Mouse (Mus musculus) thymus, postnatal 25 days (tissue): Measurements from ENCODE around the gene Mfsd4a.

Experiments used
- DNase-seq: peaks from one replicate; pipeline ENCODE4 v3.0.0; 2022

The Mfsd4a gene

DNA sequence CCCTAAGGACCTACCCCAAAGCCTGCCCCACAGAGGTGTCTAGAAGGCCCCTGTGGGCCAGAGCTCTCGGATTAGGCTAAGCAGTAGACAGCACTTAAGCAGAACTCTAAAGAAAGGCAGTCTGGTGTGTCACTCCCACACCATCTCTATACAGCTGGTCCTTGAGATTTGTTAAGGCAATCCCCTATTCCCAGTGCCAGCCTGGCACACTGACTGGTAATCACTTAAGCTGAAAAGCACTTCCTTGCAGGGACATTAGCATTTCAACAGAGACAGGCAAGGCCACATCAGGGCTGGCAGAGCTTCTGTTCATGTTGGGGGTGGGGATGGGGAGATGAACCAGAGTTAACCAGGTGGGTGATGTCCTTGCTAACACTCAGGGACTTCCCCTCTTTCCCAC lies 2.9 kb downstream of the Mfsd4a start:
- DNase-seq: no peak

DNA sequence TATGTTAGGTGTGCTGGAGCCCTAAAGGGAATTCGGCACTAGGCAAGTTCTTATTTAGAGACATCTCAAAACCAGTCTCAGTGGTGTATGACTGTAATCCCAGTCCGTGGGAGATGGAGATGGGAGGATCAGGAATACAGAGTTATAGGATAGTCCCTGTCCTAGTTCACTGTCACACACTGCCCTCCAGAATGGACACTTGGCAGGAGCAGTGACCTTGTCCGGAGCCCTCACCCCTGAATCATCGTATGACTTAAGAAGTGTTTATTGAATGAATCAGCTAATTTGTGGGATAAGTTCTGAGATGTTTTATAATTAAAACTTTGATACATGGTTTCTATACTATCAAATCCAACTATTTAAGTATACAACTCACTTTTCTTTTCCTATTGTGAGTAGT lies 4.8 kb downstream of the Mfsd4a start:
- DNase-seq: no peak

DNA sequence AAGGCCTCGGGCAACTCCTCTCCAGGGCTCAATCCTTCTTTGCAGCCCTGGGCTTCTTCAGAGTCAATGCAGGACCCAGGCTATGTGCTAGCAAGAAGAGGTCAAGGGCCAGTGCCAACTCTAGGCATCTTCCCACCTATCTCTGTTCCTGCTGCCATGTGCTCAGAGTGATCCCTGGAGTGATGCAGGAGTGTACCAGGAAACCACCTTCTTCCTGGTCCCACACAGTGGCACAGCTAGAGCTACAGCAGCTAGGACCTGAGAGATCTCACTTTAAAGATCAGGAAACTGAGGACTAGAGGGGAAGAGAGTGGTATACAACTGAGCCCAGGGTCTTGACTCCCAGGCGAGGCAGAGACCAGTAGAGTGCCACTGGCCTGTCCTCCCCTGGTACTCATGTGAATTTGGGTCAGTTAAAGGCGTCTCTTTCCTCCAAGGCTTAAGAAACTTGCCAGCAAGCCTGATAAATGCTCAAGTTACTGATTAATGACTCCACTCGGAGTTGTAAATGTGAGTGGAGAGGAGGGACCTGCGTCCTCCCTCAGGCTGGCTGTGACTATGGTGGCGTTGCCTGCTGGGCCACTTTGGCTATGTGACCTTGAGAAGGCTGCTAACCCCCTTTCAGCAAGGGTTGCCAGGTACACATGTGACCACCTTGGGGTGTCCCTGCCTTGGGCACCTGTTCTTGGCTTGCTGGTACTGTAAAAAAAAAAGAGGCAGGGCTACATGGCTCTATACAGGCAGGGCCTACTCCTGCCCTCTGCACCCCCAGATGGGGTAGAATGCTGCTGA lies 5.9 kb downstream of the Mfsd4a start:
- DNase-seq: no peak

DNA sequence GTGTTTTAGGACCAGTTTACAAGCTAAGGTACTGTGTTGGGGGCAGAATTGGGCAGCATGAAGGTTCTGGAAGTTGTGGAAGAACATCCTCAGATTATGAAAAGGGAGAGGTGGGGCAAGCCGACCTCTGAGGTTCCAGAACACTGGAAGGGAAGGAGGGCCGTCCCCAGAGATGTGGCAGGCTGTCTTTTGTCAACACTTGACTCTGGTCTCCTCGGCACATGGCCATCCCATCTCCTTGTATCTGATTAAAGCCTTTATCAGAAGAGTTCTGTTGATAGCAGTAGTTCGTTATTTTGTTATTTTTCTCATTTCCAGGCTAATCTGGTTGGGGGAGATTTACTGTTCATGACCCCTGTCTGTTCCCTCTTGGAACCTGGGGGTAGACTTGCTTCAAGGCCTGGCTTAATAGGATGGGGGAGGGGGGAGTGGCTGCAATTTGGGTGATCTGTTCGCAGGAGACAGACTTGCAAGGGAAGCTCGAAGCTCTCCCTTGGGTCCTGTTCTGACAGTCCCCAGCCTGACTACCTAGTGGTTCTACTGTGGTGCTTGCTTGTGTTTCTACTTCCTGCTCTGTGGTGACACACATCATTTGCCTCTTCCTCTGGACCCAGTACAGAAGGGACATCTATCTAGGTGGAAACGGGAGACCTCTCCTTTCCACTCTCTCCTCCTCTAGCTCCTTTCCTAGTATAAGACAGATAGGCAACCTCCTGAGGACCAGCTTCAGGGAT lies 7.7 kb downstream of the Mfsd4a start:
- no peak for DNase-seq

DNA sequence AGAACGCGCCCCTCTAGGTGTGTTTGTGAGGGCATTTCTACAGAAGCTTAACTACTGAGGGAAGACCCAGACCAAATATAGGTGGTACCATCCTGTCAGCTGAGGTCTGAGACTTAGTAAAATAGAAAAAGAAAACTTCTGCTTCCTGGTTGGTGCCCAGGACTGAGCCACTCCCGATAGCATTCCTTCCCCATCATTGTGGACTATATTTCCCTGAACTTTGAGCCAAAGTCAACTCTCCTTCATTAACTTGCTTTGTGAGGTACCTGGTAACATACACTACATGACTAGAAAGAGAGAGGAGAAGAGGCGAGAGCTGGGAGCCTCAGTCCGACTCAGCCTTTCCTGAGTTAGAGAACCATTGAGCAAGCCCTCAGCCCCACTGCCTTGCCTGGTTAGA lies 9.3 kb downstream of the Mfsd4a start:
- no peak for DNase-seq

DNA sequence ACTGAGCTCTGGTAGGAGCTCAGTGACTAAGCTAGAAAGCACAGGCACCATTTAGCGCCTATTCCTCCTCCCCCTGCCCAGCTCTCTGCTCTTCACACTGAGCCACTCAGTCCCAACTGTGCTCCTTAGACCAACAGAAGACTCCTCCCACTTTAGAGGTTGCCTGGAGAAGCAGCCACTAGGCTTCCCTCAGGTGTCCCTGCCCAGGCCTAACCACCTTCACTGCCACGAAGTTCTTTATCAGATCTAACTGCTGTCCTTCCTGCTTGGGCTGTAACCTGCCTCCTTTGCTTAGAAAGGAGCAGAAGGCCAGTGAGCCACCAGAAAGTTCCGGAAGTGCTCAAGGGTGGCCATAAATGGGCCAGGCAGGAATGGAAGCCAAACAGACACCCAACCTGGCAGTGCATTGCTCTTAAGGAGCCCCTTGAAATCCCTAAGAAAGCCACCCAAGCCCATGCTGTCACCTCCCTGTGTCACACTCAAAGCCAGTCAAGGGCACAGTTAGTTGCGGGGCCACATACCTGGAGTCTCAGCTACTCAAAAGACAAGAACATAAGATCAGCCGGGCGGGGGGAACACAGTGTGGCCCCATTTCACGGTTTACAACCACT lies 12.7 kb downstream of the Mfsd4a start:
- DNase-seq: no peak

DNA sequence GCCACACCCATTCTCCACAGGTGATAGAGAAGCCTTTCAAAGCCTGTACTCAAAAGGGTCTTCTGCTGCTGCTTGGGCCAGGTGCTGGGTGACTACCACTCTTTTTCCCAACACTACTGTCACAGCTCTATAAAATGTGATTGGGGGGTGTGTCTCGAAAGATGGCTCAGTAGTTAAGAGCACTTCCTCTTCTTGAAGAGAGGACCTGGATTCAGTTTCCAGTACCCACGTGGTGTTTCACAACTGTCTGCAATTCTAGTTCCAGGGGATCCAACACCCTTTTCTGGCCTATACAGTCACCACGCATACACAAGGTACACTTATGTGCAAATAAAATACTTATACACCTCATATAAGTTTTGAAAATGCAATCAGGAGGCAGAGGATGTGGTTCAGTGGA lies 13.5 kb downstream of the Mfsd4a start:
- no peak for DNase-seq

DNA sequence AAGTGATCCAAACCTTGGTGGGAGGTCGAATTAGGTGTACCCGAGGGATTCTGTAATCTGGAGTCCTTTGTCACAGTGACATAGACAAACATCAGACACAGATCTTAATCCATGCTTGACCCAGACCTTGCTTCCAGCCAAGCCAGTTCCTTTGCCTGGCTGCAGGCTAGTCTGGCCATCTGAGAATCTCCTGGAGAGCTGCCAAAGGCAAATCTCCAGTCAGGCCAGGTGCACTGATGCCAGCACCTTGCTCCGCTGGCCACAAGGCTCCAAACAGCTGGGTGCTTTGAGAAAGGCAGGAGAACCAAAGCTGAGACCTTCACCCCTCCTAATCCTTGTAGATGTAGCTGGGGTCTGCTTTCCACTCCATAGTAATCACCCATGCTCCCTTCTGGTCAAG lies 16.1 kb downstream of the Mfsd4a start:
- DNase-seq: no peak

DNA sequence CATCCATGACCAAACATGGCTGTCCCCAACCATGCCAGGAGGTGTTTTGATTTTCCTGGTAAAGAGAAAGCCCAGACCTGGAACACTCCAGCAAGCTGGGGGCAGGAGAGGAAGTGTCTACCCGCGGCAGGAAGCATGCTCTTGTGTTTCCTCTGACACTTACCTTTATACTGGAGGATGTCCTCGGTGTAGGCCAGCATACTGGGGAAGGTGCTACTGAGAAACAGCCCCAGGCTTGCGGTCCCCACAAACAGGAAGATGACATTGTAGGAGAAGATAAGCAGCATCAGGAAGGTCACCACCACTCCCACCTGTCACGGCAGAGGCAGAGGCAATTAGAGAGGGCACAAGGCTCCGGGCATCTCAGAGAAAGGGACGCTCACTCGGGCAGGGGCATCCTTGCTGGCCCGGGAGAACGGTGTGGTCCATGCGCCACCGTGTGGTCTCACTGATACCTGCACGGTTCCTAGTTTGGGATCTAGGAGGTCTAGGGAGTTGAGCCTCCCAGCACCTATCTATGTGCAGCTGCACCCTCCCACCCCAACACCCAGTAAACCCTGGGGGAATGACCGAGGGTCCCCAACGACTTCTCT lies 21.6 kb downstream of the Mfsd4a start:
- DNase-seq: peak; percentile 79

DNA sequence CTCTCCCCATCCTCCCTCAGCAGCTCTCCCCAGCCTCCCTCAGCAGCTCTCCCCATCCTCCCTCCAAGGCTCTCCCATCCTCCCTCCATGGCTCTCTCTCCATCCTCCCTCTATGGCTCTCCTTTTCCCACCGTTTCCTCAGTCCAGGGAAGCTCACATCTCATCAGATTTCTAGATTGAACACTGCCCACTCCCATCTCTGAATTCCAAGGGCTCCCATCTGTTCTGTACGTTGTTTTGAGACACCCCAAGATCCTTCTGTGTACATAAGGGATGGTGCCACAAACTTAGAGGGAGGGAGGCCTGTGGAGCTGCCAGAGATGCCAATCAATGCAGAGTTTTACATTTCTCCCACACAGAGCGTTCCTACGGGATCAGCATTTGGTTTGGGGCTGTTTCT lies 24.1 kb downstream of the Mfsd4a start:
- no peak for DNase-seq

DNA sequence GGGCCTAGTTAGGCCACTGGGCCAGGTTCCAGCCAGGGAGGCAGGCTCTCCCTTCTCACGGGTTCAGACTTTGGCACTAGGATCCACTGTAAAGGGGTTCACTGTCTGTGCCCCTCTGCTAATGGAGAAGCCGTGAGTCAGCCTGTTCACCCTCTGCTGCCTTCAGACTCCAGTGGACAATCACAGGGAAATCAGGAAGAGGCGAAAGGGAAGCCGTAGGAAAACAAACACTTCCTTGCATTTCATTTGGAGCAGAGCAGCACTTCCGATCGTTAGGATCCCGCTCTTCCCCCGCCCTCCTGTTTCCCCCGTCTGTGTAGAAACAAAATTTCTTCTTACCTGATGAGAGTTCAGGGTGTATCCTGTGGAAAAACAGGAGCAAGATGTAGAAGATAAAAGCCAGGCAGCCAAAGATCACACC lies 27.7 kb downstream of the Mfsd4a start:
- no peak for DNase-seq

DNA sequence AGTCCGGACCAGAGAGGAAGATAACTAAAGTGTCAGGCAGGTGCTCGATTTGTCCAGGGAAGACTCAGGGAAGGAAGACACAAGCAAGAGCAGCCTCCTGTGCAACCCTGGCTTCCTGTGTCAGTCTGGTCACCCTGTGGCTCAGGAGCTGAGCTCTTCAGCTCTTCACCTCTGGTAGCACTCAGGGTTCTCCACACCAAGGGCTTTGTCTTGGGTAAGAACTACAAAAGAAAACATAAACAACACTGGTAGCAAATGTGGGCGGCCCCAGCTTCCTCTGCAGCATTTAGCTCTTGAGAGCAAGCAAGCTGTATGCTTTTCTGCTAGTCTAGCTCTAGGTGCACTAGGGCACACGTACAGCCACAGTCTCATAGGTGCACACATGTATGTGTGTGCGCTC lies 29.1 kb downstream of the Mfsd4a start:
- DNase-seq: peak; percentile 21

DNA sequence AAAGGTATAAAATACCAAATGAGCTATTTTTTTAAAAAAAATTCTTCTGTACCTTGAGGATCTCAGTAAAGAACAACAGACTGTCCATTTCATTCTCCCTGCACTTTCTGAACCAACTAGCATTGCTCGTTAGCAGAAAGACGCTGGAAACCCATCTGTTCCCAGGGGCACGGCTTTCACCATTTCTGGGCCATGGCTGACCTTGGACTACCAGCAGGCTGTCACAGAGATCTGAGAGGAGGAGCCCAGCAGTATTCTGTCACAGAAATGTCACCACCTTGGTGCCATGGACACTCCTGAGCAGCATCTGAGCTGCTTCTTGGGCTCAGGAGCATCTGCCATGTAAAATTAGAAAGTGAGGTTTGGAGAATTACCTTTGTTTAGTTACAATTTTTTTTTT lies 30.1 kb downstream of the Mfsd4a start:
- no peak for DNase-seq

DNA sequence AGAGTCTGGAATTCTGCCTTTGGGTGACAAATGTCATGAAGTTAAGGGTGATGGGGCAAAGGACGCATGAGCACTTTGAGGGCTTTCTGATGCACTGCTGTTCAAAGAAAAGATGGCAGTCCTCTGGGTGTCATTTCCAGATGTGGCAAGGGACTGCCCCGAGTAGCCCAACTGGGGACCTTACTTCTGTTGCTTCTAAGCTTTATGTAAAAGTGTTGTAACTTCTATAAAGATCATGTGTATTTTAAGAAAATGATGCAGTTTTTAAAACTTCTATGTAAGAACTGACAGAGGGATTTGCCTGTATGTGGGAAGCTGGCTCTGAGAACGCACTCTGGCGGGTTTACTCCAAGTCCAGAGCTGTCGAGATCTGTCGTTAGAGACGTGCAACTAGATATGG lies 35.7 kb downstream of the Mfsd4a start:
- no peak for DNase-seq

DNA sequence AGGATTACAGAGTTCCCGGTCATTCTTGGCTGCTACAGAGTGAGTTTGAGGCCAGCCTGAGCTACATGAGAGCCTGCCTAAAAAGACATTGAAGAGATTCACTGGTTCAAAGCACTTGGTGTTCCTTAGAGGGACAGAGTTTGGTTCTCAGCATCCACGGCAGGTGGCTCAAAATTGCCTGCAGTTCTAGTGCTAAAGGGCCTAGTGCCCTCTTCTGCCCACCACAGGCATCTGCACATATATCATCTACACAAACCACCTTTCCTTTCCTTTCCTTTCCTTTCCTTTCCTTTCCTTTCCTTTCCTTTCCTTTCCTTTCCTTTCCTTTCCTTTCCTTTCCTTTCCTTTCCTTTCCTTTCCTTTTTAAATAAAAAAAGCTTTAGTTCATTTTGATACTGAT lies 37.3 kb downstream of the Mfsd4a start:
- DNase-seq: peak; percentile 33

DNA sequence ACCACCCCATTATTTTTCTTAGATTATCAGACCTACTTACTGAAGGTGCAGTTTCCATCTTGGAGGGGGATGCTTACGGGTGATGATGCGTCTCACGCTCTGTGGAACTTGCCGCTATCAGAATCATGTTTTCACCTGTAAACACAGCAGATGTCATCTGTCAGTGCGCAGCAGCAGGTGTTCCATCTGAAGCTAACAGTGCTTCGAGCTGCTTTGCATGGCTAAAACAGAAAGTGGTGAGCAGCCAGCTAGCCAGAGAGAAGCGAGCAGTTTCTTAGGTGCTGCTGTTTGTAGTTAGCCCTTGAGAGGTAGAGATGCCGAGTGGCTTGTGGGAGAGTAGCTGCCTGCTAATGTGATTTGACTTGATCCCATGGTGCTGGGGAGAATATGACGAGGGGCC lies 39.4 kb downstream of the Mfsd4a start:
- DNase-seq: no peak

DNA sequence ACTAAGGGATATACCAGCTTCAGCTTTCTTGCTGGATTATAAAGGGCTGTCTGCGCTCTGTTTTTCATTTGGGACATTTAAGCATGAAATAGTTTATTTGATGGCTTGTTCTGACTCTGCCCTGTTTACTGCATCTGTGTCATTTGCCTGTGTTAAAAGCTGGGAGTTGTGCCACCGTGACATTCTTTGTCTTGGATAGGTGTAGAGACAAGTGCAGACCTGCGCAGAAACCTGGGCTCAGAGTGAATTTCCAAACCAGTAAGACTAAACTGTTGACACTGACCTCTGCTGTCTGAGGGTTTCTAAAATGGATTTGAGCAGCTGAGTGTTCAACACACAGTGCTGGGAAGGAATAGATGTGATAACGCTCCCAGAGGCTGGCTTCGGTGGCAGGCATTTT lies 39.9 kb downstream of the Mfsd4a start:
- DNase-seq: no peak

DNA sequence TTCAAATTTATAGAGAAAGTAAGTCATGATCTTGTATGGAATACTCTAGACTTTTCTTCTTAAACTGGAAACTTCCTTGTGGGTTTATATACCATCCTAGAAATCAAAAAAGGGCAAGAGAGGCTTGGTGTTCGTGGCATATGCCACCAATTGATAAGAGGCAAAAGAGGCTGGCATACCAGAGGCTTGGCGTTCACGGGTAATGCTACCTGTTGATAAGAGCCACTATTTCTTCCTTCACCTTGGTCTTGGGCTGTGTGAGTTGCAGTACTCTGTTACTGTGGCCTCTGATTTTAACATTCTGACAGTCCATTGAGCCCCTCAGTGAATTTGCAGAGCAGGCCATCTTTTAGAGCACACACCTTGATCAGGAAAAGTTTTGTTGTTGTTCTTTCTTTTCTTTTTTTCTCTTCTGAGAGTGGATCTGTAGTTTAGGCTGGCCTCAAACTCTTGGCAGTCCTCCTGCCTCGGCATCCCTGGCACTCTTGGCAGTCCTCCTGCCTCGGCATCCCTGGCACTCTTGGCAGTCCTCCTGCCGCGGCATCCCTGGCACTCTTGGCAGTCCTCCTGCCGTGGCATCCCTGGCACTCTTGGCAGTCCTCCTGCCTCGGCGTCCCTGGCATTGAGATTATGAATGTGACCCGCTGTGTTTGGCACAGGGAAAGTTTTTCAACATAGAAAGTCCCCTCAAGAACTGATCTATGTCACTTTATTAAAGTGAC lies 40.8 kb downstream of the Mfsd4a start:
- no peak for DNase-seq

DNA sequence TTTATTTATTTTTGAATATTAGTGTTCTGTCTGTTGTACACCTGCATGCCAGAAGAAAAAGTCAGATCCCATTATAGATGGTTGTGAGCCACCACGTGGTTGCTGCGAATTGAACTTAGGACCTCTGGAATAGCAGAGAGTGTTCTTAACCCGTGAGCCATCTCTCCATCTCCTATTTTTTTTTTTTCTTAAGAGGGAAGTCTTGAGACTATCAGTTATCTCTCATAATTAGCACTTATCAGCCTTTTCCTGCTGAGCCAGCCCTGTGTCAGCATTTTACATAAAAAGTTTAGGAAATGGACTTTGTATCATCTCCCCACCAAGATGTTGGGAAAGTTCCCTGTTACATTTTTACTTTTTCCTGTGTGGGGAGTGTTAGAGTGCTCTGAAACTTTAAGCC lies 45.8 kb downstream of the Mfsd4a start:
- no peak for DNase-seq

DNA sequence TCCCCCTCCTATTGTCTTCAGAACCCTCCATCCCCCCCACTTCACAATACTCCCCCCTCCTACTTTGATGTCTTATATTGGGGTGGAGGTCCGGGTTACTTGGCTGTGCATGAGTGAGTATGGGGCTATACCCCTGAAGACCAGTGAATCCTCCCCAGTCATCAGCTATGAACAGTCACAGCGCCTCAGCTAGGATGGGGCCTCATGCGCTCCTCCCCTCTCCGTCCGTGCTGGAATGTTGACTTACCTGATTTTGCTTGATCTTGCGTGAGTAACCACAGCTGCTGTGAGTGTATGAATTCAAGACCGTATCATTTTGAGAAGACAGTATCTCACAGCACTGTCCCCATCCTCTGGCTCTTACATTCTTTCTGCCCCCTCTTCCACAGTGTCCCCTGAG lies 48.0 kb downstream of the Mfsd4a start:
- no peak for DNase-seq

DNA sequence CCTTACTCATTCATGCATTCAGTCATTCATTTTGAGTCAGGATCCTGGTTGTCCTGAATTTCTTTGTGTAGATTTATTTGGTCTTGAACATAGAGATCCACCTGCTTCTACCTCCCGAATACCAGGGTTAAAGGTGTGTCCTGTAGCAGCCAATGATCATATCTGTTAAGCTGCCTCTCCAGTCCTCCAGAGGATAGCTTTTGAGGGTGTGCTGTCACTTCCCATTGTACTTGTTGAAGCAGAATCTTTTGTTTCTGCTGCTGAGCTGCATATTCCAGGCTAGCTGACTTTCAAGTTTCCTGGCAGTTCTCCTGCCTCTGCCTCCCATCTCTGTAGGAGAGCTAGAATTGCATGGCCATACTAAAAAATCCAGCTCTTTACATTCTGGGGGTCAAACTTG lies 51.2 kb downstream of the Mfsd4a start:
- DNase-seq: no peak

DNA sequence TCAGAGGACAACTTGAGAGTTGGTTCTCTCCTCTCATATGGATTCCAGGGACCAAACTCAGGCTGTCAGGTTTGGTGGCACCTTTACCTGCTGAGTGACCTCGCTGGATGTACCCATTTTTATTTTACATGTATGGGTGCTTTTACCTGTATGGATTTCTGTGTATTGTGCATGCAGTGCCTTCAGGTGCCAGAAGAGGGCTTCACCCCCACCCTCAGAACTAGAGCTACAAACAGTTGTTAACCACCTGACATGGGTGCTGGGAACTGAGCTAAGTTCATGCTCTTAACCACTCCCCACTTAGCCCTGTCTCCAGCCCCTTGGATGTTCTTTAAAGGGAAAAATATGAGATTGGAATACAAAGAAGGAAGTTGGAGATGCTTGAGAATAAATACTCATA lies 53.1 kb downstream of the Mfsd4a start:
- peak; percentile 32 for DNase-seq

DNA sequence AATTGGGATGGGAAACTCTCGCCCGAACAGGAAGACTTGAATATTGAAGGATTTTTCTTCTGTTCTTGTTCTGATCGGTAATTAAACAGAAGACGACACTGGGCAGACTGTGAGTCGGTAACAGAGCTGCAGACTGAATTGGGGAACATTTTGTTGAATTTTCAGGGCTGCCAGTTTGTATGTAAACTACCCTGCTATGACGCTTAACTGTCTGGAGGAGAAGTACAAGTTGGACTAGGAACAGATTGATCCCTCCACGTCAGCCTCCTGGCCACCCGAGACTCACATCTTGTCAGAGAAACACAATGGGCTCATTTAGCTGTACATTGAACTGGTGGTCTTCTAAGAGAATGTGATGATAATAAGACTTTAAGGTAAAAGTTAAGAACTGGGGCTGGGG lies 55.0 kb downstream of the Mfsd4a start:
- no peak for DNase-seq
